8 mouse cellular contexts compared by ENCODE assay signal in the genomic region with DNA sequence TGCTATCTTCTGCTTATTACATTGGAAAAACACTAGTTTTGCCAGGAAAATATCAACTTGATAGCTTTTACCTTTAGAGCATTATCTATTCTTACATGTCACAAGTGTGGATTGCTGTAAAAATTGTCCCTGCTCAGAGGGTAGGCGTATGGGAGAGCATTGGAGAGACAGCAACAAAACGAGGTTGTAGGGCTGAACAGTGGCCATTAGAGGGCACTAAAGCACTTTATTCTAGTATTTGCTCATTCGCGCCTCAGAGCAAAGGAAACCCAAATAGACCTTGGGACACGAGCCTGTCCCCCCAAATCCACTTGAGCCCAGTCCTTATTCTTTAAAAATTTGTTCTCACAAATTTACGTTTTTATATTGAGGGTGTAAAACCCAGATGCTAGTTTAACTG. TPM values are rescaled to one million over a fixed set of nuclear protein-coding genes. Genes with fewer than 3 reads are reported as not detected.
DNase-seq lines count a peak whose midpoint lies in the region; ATAC-seq and TF ChIP-seq lines count a peak whose summit lies in the region.

No protein-coding gene starts in this region.

- H3K27ac ChIP-seq in bone marrow, adult 2 months (ENCODE audit: control insufficient read depth, insufficient read depth, low read depth, low read length, poor library complexity): no peak overlapping the region
- H3K27ac ChIP-seq in embryonic facial prominence, embryonic 14.5 days (replicated peaks; ENCODE audit: low read depth, low read length): no peak overlapping the region
- no peak overlapping the region for H3K27ac ChIP-seq in hindbrain, postnatal 0 days
- no peak overlapping the region for H3K27ac ChIP-seq in left cerebral cortex, adult 2 months
- H3K27ac ChIP-seq in midbrain, embryonic 11.5 days (ENCODE audit: low read depth, low read length): no peak overlapping the region

- H3K9me3 ChIP-seq in embryonic facial prominence, embryonic 14.5 days (ENCODE audit: control insufficient read depth, low read length): no peaks in the 10 kb centered on the region
- H3K9me3 ChIP-seq in hindbrain, postnatal 0 days (ENCODE audit: low read length): no peaks in the 10 kb centered on the region
- no peaks in the 10 kb centered on the region for H3K9me3 ChIP-seq in midbrain, embryonic 11.5 days (ENCODE audit: control insufficient read depth, low read length)

- H3K4me1 ChIP-seq in bone marrow, adult 2 months (ENCODE audit: control insufficient read depth, insufficient read depth, low read length): no peaks in the 10 kb centered on the region
- no peaks in the 10 kb centered on the region for H3K4me1 ChIP-seq in embryonic facial prominence, embryonic 14.5 days (ENCODE audit: control insufficient read depth, insufficient read depth, low read length)
- 0 out of 2 replicates have a peak, but pooled peaks cover 3% of the 10 kb centered on the region for H3K4me1 ChIP-seq in hindbrain, postnatal 0 days (ENCODE audit: insufficient read depth, low read length)
- H3K4me1 ChIP-seq in midbrain, embryonic 11.5 days (ENCODE audit: control insufficient read depth, insufficient read depth, low read length): 0 out of 2 replicates have a peak, but pooled peaks cover 3% of the 10 kb centered on the region

- 0 out of 2 replicates have a peak, but pooled peaks cover 5% of the 10 kb centered on the region for H3K36me3 ChIP-seq in embryonic facial prominence, embryonic 14.5 days (ENCODE audit: control insufficient read depth, insufficient read depth, low read length)
- H3K36me3 ChIP-seq in hindbrain, postnatal 0 days (ENCODE audit: insufficient read depth, low read length): no peaks in the 10 kb centered on the region
- no peaks in the 10 kb centered on the region for H3K36me3 ChIP-seq in midbrain, embryonic 11.5 days (ENCODE audit: control insufficient read depth, insufficient read depth, low read length)

- peak; percentile 25; the same call in 1 of the 2 replicates for TF ChIP-seq CTCF in bone marrow, adult 2 months (IDR thresholded peaks at IDR 0.05; ENCODE audit: control insufficient read depth, insufficient read depth, low read length)
- TF ChIP-seq CTCF in hindbrain, postnatal 0 days (IDR thresholded peaks at IDR 0.05; ENCODE audit: low read depth): peak; percentile 79
- TF ChIP-seq CTCF in left cerebral cortex, adult 2 months (IDR thresholded peaks at IDR 0.05): peak; percentile 85

- no peak for ATAC-seq in embryonic facial prominence, embryonic 14.5 days (ENCODE audit: low read depth)
- peak; percentile 72; the same call in 1 of the 2 replicates for ATAC-seq in hindbrain, postnatal 0 days
- 0 out of 2 replicates have a peak, but pooled peaks have one; percentile 61 for ATAC-seq in midbrain, embryonic 11.5 days (ENCODE audit: low FRiP score)

- TF ChIP-seq POLR2A in bone marrow, adult 2 months (IDR thresholded peaks at IDR 0.05; ENCODE audit: borderline replicate concordance, control insufficient read depth, low read depth, low read length): no peak

- intact Hi-C loops in left cerebral cortex, adult 2 months (cut with DNase I): loop anchor here (2.0 kb wide), 1 partner anchor 818 kb away; no protein-coding TSS in a partner anchor

- no peak overlapping the region for H3K4me2 ChIP-seq in embryonic facial prominence, embryonic 14.5 days (ENCODE audit: low read depth, low read length)
- no peak overlapping the region for H3K4me2 ChIP-seq in hindbrain, postnatal 0 days (ENCODE audit: low read depth, low read length)
- no peak overlapping the region for H3K4me2 ChIP-seq in midbrain, embryonic 11.5 days

- H3K9ac ChIP-seq in embryonic facial prominence, embryonic 14.5 days (ENCODE audit: low read depth, low read length): no peak overlapping the region
- H3K9ac ChIP-seq in hindbrain, postnatal 0 days (replicated peaks; ENCODE audit: low read length): no peak overlapping the region
- H3K9ac ChIP-seq in midbrain, embryonic 11.5 days (ENCODE audit: low read length): no peak overlapping the region

- peak; percentile 5 to 14 for DNase-seq in spleen, postnatal 36 days (ENCODE audit: low spot score in 2 of 2)
- DNase-seq in spleen, adult 12 weeks (ENCODE audit: low spot score): no peak
- DNase-seq in embryonic facial prominence, embryonic 14.5 days (ENCODE audit: low spot score): peak; percentile 77
- DNase-seq in hindbrain, postnatal 0 days (ENCODE audit: low spot score): peak; percentile 84
- peak; percentile 56 for DNase-seq in left cerebral cortex, adult 2 months (ENCODE audit: extremely low spot score in 1 of 2, low spot score in 2 of 2)
- DNase-seq in midbrain, embryonic 11.5 days (ENCODE audit: low spot score, missing footprints): peak; percentile 94
- DNase-seq in telencephalon, adult 2 months (ENCODE audit: low read depth, low spot score): peak; percentile 49

- no peak overlapping the region for H3K4me3 ChIP-seq in bone marrow, adult 2 months (replicated peaks; ENCODE audit: control insufficient read depth, low read depth, low read length)
- no peak overlapping the region for H3K4me3 ChIP-seq in embryonic facial prominence, embryonic 14.5 days (ENCODE audit: low read depth, low read length)
- H3K4me3 ChIP-seq in hindbrain, postnatal 0 days (ENCODE audit: low read length): no peak overlapping the region
- no peak overlapping the region for H3K4me3 ChIP-seq in left cerebral cortex, adult 2 months
- H3K4me3 ChIP-seq in midbrain, embryonic 11.5 days (ENCODE audit: low read depth, low read length): no peak overlapping the region

- H3K27me3 ChIP-seq in embryonic facial prominence, embryonic 14.5 days (replicated peaks; ENCODE audit: control insufficient read depth, insufficient read depth, low read length): no peaks in the 10 kb centered on the region
- no peaks in the 10 kb centered on the region for H3K27me3 ChIP-seq in hindbrain, postnatal 0 days (ENCODE audit: insufficient read depth, low read length)
- no peaks in the 10 kb centered on the region for H3K27me3 ChIP-seq in midbrain, embryonic 11.5 days (ENCODE audit: control insufficient read depth, insufficient read depth, low read length)

- WGBS in bone marrow, adult 2 months: 10% methylated on average over 6 of the region's 6 CpGs
- WGBS in embryonic facial prominence, embryonic 14.5 days: 8% methylated on average over 6 of the region's 6 CpGs
- 3% methylated on average over 6 of the region's 6 CpGs for WGBS in hindbrain, postnatal 0 days
- 12% methylated on average over 6 of the region's 6 CpGs for WGBS in midbrain, embryonic 11.5 days

RNA-seq across cellular contexts. Expression of a gene that starts 0.9 kb away (rescaled TPM):
- not detected in 2 replicates for polyA plus RNA-seq in bone marrow, adult 2 months (2011; ENCODE audit: insufficient read depth, insufficient read length, low replicate concordance, missing spikeins)
- 0.10 and 0.18 TPM in 2 replicates for polyA plus RNA-seq in embryonic facial prominence, embryonic 14.5 days (2014; fragmentation: Nextera tagmentation; extraction: Ambion mirVana)
- total RNA-seq in hindbrain, postnatal 0 days (2014; rRNA removed): 0.79 and 3.0 TPM in 2 replicates
- 1.8 and 1.9 TPM in 2 replicates for polyA plus RNA-seq in hindbrain, postnatal 0 days (2015; fragmentation: Nextera tagmentation; extraction: Ambion mirVana)
- 1 to 10 TPM; 1.4 to 1.8 TPM for total RNA-seq in left cerebral cortex, adult 2 months (2021)
- polyA plus RNA-seq in midbrain, embryonic 11.5 days (2014; fragmentation: Nextera tagmentation; extraction: Ambion mirVana): 0.17 TPM in 1 of 2 replicates, not detected in the other

Comparison
In these comparisons a context has a peak if more than half of its experiments do, and no peak if none do; other contexts are left out.
1. CTCF ChIP-seq: peak in every context shown above with its lines; median percentile 85 in left cerebral cortex, adult 2 months; 79 in hindbrain, postnatal 0 days; 25 in bone marrow, adult 2 months.